Mouse (Mus musculus): Measurements from ENCODE around the gene Mfsd12.

DNA sequence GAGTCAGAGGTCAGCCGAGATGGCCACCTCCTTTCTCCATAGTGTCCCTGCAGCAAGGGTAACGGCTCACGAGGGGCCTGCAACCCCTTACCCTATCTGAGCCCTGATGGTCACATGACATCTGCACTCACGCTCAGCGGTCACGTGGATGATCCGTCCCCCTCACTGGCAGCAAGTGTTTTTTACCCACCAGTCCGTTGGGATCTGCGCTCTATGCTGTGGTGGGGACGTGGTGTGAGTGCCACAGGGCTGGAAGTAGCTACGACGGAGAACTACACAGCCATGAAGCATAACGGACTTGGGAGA lies 51.1 kb downstream of the Mfsd12 start:
- TF ChIP-seq ZKSCAN1 (IDR thresholded peaks at IDR 0.05; ENCODE audit: low read depth, low read length) (no peak), MEF2A (IDR thresholded peaks at IDR 0.05; ENCODE audit: extremely low read depth, insufficient replicate concordance, low read depth, low read length, poor library complexity, severe bottlenecking) (no peak), HCFC1 (IDR thresholded peaks at IDR 0.05; ENCODE audit: low read depth, low read length) (no peak), MAZ (IDR thresholded peaks at IDR 0.05; ENCODE audit: low read depth, low read length) (no peak), USF1 (IDR thresholded peaks at IDR 0.05; ENCODE audit: low read depth, low read length) (0 out of 2 replicates have a peak, but pooled peaks have one; percentile 14), POLR2A (IDR thresholded peaks at IDR 0.05; ENCODE audit: control insufficient read depth in 1 of 2, insufficient read depth in 1 of 2, low read depth in 1 of 2, low read length in 2 of 2, poor library complexity in 1 of 2) (no peak), TCF12 (IDR thresholded peaks at IDR 0.05; ENCODE audit: low read depth, low read length) (no peak)

Measured in MEL (cell line).